Mouse (Mus musculus) cortical plate, adult 2 months (tissue): ENCODE data around the gene Efna1.

ENCODE experiments used
- CTCF ChIP-seq: fragments of 200-500 bp; IDR thresholded peaks from 2 replicates; pipeline ENCODE4 v1.5.1; 2011; ENCODE audit warnings: mild to moderate bottlenecking, control low read depth, low read length; ENCODE audit not compliant: insufficient read depth; ENCODE audit errors: extremely low read depth
- POLR2A ChIP-seq: fragments of 200-500 bp; IDR thresholded peaks from 2 replicates; pipeline ENCODE4 v1.6.1; 2011; ENCODE audit warnings: mild to moderate bottlenecking, low read length, control low read depth; ENCODE audit not compliant: insufficient read depth; ENCODE audit errors: extremely low read depth

DNA sequence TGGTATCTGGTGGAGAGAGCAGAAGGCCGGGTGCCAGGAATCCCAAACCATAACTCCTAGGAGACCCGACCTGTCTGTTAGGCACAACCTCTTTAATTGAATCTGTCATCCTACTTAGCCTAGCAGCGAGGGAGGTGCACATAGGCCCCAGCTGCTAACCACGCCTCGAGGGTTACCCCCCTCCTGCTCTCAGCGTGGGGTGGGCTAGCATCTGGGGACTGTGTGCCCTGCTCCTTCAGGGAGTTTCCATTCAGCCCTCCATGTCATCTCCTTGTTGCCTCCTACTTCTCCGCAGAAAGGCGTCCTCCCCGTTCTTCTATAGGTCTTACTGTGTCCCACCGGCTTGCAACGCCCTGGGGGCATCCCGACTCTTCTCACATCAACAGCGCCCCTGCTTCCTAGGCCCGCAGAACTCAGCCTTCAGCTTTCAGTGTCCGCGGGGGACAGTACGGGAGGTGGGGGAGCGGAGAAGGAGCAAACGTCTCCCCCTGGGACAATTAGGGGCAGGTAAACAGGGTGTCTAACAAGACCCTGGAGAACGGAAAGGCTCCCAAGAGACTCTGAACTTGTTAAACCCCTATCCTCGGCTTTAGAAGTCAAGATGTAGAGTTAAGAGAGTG is 38.1 kb upstream of the Efna1 start:
- TF ChIP-seq POLR2A (no peak), CTCF (no peak)
